Comparison of ENCODE assay signal across 11 mouse cellular contexts in the genomic region with DNA sequence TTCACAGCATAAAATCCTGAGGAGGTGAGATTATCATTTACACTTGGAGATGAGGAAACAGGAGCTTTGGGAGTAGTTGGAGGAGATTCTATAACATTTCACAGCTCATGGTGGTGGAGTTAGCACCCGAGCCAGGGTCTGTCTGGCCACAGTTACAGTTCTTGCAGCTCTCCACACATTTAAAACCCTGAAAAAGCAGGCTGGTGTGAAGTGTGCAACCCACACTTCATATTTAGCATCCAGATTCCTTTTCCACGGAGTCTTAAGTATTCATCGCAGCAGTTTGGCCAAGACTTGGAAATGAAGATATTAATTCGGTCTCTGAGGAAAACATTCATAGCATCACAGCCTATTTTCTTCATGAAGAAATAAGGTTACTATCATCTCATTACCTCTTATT.
"Had no signal": no experiment of that assay in that cellular context is flagged by ENCODE, and none has a peak within 500 bp of the region (broad histone marks: within the 10 kb centered on the region; RNA-seq: fewer than 3 reads in every experiment).

No protein-coding gene starts in this region.

- DNase-seq: kidney, adult 9 months; kidney, postnatal 36 days; left cerebral cortex, postnatal 4 days; lung, adult 2 months; lung, postnatal 36 days; thymus, postnatal 4 days had no signal

- H3K27ac ChIP-seq: kidney, postnatal 0 days; liver, embryonic 15.5 days; midbrain, embryonic 13.5 days; stomach, postnatal 0 days had no signal

- H3K27me3 ChIP-seq: liver, embryonic 15.5 days; midbrain, embryonic 13.5 days had no signal

- H3K4me1 ChIP-seq: liver, embryonic 15.5 days; midbrain, embryonic 13.5 days had no signal

- H3K36me3 ChIP-seq: liver, embryonic 15.5 days; midbrain, embryonic 13.5 days had no signal

- ATAC-seq: lung, postnatal 0 days; midbrain, embryonic 13.5 days had no signal

- H3K4me3 ChIP-seq: liver, embryonic 15.5 days; midbrain, embryonic 13.5 days had no signal
